Mouse (Mus musculus) embryo, embryonic 10 days (tissue): ENCODE measurements around the gene Ccdc175.
A peak's percentile ranks its signal among the peaks of the same experiment; 100 is the strongest.

Experiments used
- DNase-seq: peaks from one replicate; pipeline ENCODE4 v3.0.0-alpha.2; 2015; ENCODE audit warnings: low spot score

Ccdc175 gene

GRCm38 (mm10) chr12:72184929-72185328 lies at the start of gene Ccdc175:
Gene Ccdc175 (minus strand): TSS chr12:72185029.
- DNase-seq: no peak

GRCm38 (mm10) chr12:72234151-72234550 lies 49.3 kb upstream of the Ccdc175 start:
- DNase-seq: no peak

GRCm38 (mm10) chr12:72232826-72233790 lies 48.3 kb upstream of the Ccdc175 start:
- no peak for DNase-seq

- DNase-seq: no peak
These were observed 47.3 kb upstream of the Ccdc175 start for GRCm38 (mm10) chr12:72232176-72232575.

GRCm38 (mm10) chr12:72229451-72230196 lies 44.8 kb upstream of the Ccdc175 start:
- DNase-seq: no peak

- no peak for DNase-seq
These were observed 42.9 kb upstream of the Ccdc175 start for GRCm38 (mm10) chr12:72227731-72228130.

GRCm38 (mm10) chr12:72225371-72225770 lies 40.5 kb upstream of the Ccdc175 start:
- no peak for DNase-seq

GRCm38 (mm10) chr12:72223557-72224102 lies 38.8 kb upstream of the Ccdc175 start:
- no peak for DNase-seq

GRCm38 (mm10) chr12:72213554-72213953 lies 28.7 kb upstream of the Ccdc175 start:
- no peak for DNase-seq

- no peak for DNase-seq
These were observed 16.0 kb upstream of the Ccdc175 start for GRCm38 (mm10) chr12:72200828-72201227.

GRCm38 (mm10) chr12:72197925-72198486 lies 13.2 kb upstream of the Ccdc175 start:
- DNase-seq: peak; percentile 58

GRCm38 (mm10) chr12:72197434-72197833 lies 12.6 kb upstream of the Ccdc175 start:
- no peak for DNase-seq

GRCm38 (mm10) chr12:72179561-72179960 lies 5.3 kb downstream of the Ccdc175 start:
- DNase-seq: no peak

- no peak for DNase-seq
These were observed 6.5 kb downstream of the Ccdc175 start for GRCm38 (mm10) chr12:72178322-72178721.

GRCm38 (mm10) chr12:72158421-72158820 lies 26.4 kb downstream of the Ccdc175 start:
- no peak for DNase-seq

- DNase-seq: peak; percentile 9
These were observed 34.0 kb downstream of the Ccdc175 start for GRCm38 (mm10) chr12:72150786-72151185.

- DNase-seq: no peak
These were observed 55.6 kb downstream of the Ccdc175 start for GRCm38 (mm10) chr12:72129203-72129602.

- no peak for DNase-seq
These were observed 69.0 kb downstream of the Ccdc175 start for GRCm38 (mm10) chr12:72115686-72116345.

- DNase-seq: no peak
These were observed 69.7 kb downstream of the Ccdc175 start for GRCm38 (mm10) chr12:72115126-72115525.

GRCm38 (mm10) chr12:72104525-72105281 lies 80.1 kb downstream of the Ccdc175 start:
- peak; percentile 82 for DNase-seq

GRCm38 (mm10) chr12:72104027-72104426 lies 80.8 kb downstream of the Ccdc175 start:
- no peak for DNase-seq
